Mouse (Mus musculus) urinary bladder, postnatal 36 days (tissue): ENCODE data around the gene Utrn.

Source experiments
- DNase-seq, 2 experiments: peaks; one replicate each; pipeline ENCODE4 v3.0.0; 2022; ENCODE audit warnings: low spot score in 2 of 2, mixed read lengths in 1 of 2

The Utrn gene

DNA sequence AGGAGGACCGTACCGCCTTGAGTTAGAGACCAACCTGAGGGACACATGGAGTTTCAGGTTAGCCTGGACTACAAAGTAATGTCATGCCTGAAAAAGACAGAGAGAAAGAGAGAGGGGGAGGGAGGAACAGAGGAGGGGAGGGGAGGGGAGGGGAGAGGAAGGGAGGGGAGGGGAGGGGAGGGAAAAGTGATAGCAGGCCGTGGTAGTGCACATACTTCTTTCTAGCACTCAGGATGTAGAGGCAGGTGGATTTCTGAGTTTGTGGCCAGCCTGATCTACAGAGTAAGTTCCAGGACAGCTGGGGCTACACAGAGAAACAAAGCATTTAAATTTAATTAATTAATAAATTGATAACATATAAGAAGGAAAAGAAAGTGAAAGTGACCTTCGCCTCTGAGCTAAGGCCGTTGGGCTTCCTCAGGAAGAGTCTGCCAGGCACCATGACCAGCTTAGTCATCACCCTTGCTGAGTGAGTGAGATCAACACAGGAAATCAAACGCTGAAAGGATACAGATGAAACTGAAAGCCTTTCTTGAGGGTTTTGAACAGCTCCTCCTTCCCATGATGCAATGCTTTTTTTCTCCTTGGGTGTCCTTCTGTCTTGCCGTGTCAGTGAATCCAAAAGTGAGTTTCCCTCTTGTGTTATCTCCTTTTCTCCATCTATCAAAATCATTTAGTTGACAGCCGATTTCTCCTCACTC lies 5.6 kb upstream of the Utrn start:
- no peak for DNase-seq

- no peak for DNase-seq
Measured at GRCm38 (mm10) chr10:12869846-12870245, 681 bp upstream of the Utrn start.

DNA sequence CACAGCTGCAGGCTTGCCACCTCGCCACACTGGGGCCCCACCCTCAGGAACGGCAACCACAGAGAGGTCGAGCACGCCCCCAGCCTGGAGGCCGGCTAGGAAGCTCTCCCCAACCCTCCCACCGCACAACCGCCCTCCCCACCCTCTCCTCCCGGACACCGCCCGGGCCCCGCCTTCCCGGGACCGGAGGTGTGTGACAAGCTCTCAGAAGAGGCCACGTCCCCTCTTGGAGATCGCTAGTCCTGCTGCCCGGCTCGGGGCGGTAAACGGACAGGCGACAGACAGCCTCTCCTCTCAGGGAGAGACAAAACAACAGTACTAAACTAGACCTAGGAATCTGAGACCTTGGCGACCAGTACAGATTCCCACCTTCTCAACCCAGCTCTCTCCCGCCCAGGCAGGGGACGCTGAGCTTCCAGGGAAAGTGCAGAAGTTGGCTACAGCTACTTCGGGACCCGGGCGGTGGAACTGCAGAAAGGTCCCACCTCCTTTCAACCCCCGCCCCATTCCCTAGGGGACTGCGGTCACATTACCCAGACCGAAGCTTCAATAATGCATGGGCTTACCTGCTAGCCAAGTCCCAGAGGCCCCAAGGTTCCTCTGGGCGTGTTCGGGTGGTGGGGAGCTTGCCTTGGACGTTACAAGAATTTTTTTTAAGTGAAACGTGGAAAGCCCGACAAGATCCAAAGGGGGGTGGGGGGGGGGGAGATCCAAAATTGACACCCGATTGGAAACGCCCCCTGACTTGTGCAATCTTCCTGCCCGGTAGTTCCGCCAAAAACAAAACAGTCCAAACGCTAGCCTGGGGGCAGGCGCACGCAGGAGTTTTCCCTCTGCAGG lies 756 bp downstream of the Utrn start:
- DNase-seq: peak; percentile 66 to 79

- no peak for DNase-seq
Measured at GRCm38 (mm10) chr10:12867733-12868188, 1.4 kb downstream of the Utrn start.

DNA sequence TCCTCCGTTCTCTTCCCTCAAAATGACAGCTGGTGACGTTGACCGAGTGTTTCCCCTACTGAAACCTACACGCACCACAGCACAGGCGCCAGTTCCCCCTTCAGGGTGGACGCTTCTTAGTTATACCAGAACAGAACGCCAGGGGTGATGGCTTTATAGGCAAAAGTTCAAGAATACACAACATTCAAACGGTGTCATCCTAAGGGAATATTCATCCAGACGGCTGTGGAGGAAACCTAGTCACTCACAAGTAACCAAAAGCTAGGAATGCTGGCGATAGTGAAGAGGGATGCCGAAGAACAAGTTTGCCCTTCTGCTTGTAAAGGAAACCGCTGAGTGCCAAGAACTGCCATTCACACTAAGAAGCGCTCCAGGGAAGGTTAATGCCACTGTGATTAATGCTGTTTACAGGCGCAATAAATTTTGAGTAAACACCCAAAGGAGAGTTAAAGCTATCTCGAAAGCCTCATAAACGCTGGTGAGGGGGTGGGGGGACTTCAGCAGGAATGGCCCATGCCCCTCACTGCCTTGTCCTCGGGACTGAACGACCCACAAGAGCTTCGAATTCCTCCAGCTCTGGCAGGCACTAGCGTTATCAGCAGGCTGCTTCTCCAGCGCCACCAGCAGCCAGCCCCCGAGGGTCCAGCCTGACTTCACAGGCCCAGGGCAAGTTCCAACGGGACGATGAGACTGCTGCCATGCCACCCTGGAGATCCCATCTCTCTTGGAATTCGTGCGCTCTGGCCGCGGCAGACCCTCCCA lies 2.0 kb downstream of the Utrn start:
- DNase-seq: peak; percentile 32 to 41

GRCm38 (mm10) chr10:12865201-12865600 lies 4.0 kb downstream of the Utrn start:
- DNase-seq: no peak

DNA sequence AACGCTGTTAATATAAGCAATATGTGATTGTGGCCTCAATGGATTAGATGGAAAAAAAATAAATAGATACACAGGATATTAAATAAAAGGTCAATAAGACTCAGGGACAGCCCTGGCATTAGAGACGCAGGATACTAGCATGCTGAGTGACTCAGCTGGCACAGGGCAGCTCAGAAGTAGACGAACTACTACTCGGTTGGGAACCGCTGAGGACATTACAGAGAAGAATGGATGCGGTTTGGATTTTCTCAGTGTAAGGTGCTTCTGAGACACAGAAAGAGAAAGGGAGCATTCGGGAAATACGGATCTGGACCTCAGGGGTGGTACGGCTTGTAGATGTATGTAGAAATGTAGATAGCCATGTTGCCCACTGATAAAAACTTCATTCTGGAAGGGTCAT lies 5.6 kb downstream of the Utrn start:
- DNase-seq: no peak

DNA sequence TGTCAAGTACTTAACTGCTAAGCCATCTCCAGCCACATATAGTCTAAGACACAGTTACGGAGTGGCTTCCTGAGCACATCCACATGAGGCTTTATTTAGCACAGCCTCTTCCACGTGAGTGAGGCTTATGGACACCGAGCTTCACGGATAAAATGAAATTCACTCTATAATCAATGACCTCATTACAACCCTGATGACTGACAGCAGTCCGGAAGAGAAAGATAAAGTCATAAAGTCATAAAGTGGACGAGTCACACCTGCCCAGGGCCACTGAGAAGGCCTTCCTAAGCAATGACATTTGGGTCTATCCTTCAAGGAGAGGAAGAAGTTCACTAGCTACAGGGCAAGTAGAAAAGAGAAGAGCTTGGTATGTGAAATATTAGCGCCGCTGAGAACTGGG lies 7.1 kb downstream of the Utrn start:
- no peak for DNase-seq

- no peak for DNase-seq
Measured at GRCm38 (mm10) chr10:12861381-12861780, 7.8 kb downstream of the Utrn start.

DNA sequence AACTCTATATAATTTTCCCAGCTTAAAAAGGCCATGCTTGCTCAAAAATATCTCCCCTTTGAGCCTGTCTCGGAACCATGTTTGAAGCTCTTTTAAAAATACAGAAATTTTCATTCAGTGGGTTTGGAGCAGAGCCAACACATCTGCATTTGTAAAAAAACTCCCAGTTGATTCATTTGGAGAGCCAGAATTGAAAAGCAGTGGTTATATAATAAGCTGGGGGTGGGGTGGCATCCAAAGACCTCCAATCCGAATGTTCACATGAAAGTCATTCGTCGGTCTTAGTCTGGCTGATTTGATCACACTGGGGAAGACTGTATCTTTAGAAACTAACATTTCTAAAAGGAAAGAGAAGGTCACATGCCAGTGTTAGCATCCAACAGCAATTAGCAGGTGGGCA lies 8.4 kb downstream of the Utrn start:
- DNase-seq: no peak

DNA sequence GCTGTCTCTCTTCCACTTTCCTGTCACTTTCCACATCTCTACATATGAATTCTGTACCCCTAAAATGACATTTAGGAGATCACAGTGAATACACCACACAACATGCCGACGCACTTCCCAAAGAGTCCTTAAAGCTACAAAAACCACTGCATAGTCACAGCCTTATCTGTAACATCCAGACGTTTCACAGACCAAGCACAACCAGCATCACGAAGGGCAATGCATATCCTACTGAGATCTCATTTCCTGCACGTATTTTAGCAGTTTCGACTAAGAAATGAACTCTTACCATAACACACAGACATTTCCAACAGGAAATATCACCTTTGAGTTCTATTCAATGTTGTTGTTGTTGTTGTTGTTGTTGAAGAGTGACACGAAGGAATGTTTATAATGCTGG lies 8.8 kb downstream of the Utrn start:
- DNase-seq: no peak

DNA sequence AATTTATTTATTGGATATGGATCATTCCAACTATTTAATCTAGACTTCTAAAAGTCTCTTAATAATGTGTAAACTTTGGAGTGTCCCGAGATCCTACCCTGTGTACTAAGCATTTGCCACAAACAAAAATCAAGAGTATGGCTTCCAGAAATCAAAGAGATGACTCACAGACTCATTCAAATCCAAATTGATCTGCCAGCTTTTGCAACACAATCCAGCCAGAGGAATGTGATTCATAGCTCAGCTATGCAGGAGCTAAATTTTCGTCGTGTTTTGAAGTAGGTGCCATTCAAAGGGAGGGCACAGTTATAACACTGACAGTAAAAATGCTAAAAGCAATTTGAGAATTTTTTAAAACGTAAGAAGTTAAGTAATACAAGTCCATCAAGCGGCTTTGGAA lies 11.1 kb downstream of the Utrn start:
- no peak for DNase-seq

DNA sequence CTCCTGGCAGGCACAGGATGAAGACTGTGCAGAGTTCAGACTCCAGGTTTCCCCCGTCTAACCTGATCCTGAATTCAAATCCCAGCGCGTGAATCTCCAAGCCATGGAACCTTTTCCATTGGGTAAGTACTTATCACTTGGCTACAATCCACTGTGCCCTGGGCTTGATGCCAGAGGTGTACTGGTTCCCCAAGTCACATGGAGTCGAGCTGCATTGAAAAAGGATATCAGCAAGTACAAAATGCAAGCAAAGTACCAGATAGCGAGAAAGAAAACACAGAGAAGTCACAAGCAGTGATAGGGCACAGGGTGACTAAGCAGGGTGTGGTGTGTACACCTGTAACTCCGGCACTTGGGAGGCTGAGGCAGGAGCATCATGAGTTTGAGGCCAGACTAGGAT lies 14.9 kb downstream of the Utrn start:
- DNase-seq: no peak

GRCm38 (mm10) chr10:12853776-12854175 lies 15.4 kb downstream of the Utrn start:
- no peak for DNase-seq

- DNase-seq: no peak
Measured at GRCm38 (mm10) chr10:12853196-12853620, 16.0 kb downstream of the Utrn start.

GRCm38 (mm10) chr10:12852416-12853195 lies 16.6 kb downstream of the Utrn start:
- DNase-seq: no peak

GRCm38 (mm10) chr10:12850781-12851471 lies 18.2 kb downstream of the Utrn start:
- no peak for DNase-seq

- no peak for DNase-seq
Measured at GRCm38 (mm10) chr10:12848322-12849108, 20.6 kb downstream of the Utrn start.

DNA sequence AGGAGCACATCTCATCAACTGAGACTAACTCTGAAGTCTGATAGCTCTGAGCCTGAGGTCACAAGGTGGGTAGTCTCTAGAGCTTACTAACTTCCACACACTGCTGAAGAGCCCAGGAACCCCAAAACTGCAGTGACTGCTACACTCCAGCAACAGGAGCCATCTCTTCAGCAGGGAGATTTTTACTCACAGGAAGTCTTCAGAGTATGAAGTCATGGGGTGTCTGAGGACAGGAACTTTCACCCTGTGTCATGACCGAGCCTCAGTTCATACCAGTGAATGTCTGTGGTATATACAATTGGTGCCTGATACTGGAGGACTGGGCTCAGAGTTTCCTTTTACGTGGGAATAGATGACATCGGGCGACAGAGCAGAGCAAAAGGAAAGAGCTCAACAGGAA lies 26.6 kb downstream of the Utrn start:
- no peak for DNase-seq

GRCm38 (mm10) chr10:12841497-12841896 lies 27.7 kb downstream of the Utrn start:
- DNase-seq: no peak
